Mouse (Mus musculus) ES-Bruce4 (cell line): ENCODE measurements at regions not wholly inside any gene's neighbourhood (a gene's known extent, or its start where the extent isn't known, plus 50 kb on each side); places are given as distances from the start of the nearest gene placed in this dataset.

Experiments used
- CTCF ChIP-seq: IDR thresholded peaks from one replicate; pipeline ENCODE4 v1.8.1; 2011; ENCODE audit warnings: low read depth, low read length
- POLR2A ChIP-seq: IDR thresholded peaks from one replicate; pipeline ENCODE4 v1.8.1; 2011; ENCODE audit warnings: low read length; ENCODE audit not compliant: insufficient read depth

DNA sequence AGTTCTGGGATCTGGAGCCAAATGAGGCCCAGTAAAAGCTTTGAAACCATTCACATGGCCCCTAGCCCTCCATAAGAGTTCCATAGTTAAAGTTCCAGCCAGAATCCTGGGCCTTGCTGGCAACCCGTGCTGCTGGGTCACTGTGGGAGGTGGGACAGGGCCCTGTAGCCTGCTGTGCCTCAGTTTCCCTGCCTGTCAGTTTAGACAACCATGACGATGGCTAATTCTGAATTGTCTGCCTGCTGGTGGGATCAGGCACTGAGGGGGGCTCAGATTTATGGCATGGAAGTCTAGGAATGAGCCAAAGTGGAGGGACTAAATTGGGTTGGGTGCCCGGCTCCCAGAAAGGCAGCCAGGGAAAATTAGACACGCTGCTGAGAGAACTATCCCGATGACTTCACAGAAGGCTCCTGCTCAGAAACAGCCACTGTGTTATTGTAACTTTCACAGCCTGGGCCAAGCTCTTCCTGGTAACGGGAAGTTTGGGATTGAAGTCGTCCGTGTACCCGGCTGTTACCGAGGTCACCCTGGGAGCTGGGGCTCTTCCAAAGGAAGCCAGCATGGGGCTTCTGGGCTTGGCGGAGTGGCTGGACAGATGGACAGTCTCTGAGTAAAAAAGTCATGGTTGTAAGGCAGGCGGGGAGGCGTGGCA lies 110.2 kb downstream of the Zfp36l1 start:
- TF ChIP-seq CTCF = no peak
- TF ChIP-seq POLR2A = no peak
